Mouse (Mus musculus) layer of hippocampus, adult 8-10 months (tissue): ENCODE data around the gene 4930415O20Rik. TPM values are rescaled to one million over a fixed set of nuclear protein-coding genes. Genes with fewer than 3 reads are reported as not detected.
A peak's percentile ranks its signal among the peaks of the same experiment; 100 is the strongest.

Experiments used
- DNase-seq, 2 experiments: peaks; one replicate each; pipeline ENCODE4 v3.0.0; 2022; ENCODE audit warnings: low spot score in 2 of 2
- total RNA-seq, 4 experiments: library from RNA; stranded (reverse); gene quantifications; 2 replicates each; pipeline ENCODE4 v1.2.4; 2022

4930415O20Rik gene
- not detected for total RNA-seq

GRCm38 (mm10) chr15:98570873-98571538, at the start of gene 4930415O20Rik, which contains the start of gene Ccnt1:
4930415O20Rik (plus strand) TSS chr15:98571004.
Ccnt1 (minus strand) TSS chr15:98570923.
- DNase-seq: no peak

GRCm38 (mm10) chr15:98521245-98521644, 49.6 kb upstream of the 4930415O20Rik start:
- no peak for DNase-seq

- DNase-seq: no peak
These were observed 44.7 kb upstream of the 4930415O20Rik start for GRCm38 (mm10) chr15:98526057-98526456.

- DNase-seq: no peak
These were observed 43.6 kb upstream of the 4930415O20Rik start for GRCm38 (mm10) chr15:98527056-98527771.

- DNase-seq: no peak
These were observed 42.7 kb upstream of the 4930415O20Rik start for GRCm38 (mm10) chr15:98528066-98528563.

DNA sequence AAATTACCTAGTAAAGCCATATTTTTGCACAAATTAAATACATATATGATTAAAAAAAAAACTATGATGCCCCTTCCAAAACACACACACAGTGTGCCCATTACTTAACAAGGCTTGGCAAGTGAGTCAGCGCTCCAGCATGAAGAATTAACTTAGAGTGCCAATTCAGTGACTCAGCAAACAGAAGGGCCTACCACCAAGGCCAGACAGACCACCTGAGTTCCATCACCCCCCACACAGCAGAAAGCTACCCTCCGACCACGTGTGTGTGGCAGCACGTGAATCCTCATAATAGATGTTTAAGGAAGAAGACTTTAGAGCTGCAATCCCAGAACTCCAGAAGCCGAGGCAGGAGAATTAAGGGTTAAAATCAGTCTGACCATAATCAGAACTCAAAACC, 38.5 kb upstream of the 4930415O20Rik start:
- DNase-seq: no peak

GRCm38 (mm10) chr15:98533035-98533531, 37.7 kb upstream of the 4930415O20Rik start:
- no peak for DNase-seq

GRCm38 (mm10) chr15:98533881-98534627, 36.8 kb upstream of the 4930415O20Rik start, which contains the start of gene Kansl2:
Kansl2 (minus strand) TSS chr15:98534264.
- peak; percentile 98 to 99 for DNase-seq

- no peak for DNase-seq
These were observed 34.9 kb upstream of the 4930415O20Rik start for GRCm38 (mm10) chr15:98535921-98536320.

- no peak for DNase-seq
These were observed 33.8 kb upstream of the 4930415O20Rik start for GRCm38 (mm10) chr15:98536828-98537510.

- DNase-seq: no peak
These were observed 32.9 kb upstream of the 4930415O20Rik start for GRCm38 (mm10) chr15:98537923-98538322.

- DNase-seq: no peak
These were observed 29.7 kb upstream of the 4930415O20Rik start for GRCm38 (mm10) chr15:98541064-98541463.

- DNase-seq: no peak
These were observed 27.5 kb upstream of the 4930415O20Rik start for GRCm38 (mm10) chr15:98543341-98543740.

GRCm38 (mm10) chr15:98545151-98545550, 25.7 kb upstream of the 4930415O20Rik start:
- DNase-seq: no peak

GRCm38 (mm10) chr15:98546843-98547242, 24.0 kb upstream of the 4930415O20Rik start:
- no peak for DNase-seq

DNA sequence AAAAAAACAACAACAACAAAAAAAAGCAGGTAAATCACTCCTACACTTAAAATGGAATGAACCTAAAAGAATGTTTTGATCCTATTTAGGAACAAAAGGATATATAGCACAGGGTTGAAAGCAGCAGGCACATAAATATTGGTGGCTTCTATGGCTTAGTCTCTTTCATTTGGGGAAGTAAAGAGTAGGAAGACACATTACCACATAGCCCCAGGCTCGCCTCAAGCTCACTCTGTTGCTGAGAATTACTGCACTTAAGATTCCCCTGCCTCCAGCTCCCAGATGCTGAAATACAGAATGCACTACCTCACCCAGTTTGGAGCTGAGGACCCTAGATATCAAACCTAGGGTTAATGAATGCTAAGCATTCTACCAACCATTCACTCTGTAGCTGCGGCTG, 18.0 kb upstream of the 4930415O20Rik start:
- no peak for DNase-seq

DNA sequence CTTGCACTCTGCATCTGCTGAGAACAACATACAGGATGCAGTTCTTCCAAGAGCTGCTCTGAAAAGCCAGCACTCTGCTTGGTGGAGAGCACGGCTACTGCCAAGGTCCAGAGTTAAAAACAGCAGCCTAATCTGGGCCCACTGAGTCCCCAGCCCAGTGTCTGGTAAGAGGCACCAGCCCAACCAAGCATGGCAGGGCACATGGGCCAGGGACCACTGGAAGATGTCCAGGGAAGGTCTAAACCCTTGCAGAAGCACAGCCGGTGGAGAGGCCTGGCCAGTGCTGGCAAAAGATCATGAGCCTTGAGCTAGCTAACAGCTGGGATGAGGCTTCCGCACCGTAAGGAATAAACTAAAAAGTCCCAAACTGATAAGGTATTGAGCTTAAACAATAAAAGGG, 14.9 kb upstream of the 4930415O20Rik start:
- no peak for DNase-seq

DNA sequence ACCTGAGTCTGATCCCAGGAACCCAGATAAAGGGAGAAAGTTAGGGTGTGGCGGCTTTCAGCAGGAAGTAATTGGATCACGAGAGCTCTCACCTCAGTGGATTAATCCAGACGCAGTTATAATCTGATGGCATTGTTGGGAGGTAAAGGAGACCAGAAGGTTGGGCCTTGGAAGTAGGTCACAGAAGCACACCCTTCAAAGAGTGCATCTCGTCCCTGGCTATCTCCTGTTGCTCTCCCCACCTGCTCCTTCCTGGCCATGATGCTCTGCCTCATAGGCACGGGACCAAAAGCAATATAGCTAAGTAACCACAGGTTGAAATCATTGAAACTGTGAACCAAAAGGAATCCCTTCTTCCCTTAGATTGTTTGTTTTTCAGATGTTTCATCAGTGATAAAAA, 13.6 kb upstream of the 4930415O20Rik start:
- no peak for DNase-seq

- no peak for DNase-seq
These were observed 3.9 kb upstream of the 4930415O20Rik start for GRCm38 (mm10) chr15:98566973-98567277.

GRCm38 (mm10) chr15:98567278-98568134, 3.3 kb upstream of the 4930415O20Rik start:
- peak; percentile 100 for DNase-seq
